Mouse (Mus musculus): ENCODE data around the gene Plcb3. TPM values are rescaled to one million over a fixed set of nuclear protein-coding genes. Genes with fewer than 3 reads are reported as not detected.

Gene Plcb3
- total RNA-seq, 2 experiments from 2014 or later: 6.8 to 7.3 TPM

- ATAC-seq (replicated peaks; ENCODE audit: poor library complexity): no peak
These were observed 35.6 kb downstream of the Plcb3 start for GRCm38 (mm10) chr19:6940396-6941351.

GRCm38 (mm10) chr19:6939106-6940002, 36.9 kb downstream of the Plcb3 start:
- no peak for ATAC-seq (replicated peaks; ENCODE audit: poor library complexity)

DNA sequence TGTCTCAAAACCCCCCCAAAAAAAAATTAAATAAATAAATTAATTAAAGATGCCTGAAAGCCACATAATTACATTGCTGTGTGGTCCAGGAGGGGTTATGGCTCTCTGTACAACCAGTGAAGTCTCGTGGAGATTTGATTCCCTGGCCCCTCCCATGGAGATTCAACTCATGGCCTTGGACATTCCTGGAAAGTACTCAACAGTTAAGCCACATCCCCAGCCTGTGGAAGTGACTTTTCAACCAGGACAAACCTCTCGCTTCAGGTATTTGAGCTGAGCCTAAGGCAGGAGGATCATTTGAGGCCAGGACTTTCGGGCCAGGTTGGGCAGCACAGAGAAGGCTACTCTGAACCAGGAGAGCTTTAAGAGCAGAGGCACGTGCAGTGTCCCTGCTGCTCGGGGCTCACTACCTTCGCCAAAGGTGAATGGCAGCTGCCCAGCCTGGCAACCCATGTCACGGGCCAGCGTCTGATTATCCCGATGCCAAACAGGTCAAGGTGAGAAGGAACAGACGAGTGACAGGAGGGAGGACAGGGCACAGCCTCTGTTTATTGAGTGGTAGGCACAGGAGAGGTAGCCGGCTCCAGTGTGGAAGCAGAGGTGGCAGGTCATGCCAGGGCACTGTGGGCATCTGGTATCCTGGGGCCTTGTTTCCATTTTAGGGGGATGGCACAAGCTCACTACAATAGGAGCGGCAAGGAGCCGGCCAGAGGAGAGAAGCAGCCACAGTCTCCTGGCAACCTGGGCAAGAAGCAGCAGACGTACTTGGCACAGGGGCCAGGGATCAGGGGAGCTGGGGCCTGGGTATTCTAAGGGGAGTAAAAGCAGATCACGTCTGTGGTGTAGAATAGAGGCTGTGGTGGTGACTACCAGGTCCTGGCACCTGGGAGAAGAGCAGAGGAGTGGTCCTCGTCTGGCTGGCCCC, 38.5 kb downstream of the Plcb3 start:
- ATAC-seq (replicated peaks; ENCODE audit: poor library complexity): no peak

DNA sequence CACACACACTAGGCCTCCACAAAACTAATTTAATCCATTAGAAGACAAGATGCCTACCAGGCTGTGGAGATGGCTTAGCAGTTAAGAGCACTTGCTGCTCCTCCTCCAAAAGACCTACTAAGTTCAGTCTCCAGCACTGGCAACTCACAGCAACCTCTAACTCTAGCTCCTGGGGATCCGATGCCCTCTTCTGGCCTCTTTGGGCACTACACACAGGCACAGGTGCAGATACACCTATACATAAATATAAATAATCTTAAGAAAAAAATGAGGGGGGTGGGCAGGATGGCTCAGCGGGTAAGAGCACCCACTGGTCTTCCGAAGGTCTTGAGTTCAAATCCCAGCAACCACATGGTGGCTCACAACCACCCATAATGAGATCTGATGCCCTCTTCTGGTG, 40.0 kb downstream of the Plcb3 start:
- peak; percentile 53; the same call in 1 of the 2 replicates for ATAC-seq (replicated peaks; ENCODE audit: poor library complexity)

GRCm38 (mm10) chr19:6934195-6934977, 41.9 kb downstream of the Plcb3 start, which contains the start of gene Kcnk4:
Gene Kcnk4, minus strand, starts transcription at chr19:6934515.
- no peak for ATAC-seq (replicated peaks; ENCODE audit: poor library complexity)

DNA sequence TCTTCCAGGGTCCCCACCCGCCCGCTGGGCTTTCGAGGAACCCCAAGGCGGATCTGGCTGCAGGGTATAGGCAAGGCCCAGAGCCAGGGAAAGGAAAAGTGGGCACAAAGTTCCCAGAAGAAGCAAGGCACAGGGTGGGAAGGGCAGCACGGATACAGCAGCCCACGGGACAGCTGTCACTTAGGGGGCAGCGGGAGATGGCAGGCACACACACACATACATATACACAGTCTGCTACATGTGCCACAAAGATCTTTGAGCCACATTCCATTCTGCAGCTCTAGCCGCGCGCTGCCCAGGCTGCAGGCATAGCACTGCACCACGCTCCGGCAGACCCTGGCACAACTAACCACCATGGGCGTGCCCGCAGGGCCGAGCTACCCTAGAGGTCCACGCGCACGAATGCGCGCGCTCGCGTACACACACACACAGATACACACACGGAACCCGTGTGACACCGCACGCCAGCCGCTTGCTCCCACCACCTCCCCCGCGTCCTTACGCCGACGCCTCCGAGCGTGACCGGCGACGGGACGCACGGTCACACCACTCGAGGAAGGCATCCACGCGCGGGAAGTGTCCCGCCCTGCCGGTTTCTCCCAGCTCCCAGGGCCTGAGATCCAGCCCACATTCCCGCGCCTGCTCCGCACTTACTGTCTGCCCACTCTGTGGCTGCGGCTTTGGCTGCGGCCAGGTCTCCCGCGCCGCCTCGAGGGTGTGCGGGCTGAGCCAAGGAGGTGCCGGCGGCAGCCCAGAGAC, 42.7 kb downstream of the Plcb3 start:
- ATAC-seq (replicated peaks; ENCODE audit: poor library complexity): peak; percentile 76

DNA sequence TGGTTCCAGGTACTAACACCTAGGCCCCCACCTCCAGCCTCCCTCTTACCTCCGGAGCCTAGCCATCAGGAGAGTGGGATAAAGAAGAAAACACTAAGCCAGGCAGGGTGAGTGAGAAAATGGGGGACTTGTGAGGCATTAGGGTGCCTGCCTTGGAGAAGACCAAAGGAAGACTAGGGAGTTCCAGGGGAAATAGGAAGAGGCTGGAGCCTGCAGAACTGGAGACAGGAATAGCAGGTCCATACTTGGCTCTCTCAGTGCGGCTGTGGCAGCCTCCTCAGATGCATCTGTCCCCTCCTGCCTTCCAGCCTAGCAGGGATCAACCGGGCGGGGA, 43.2 kb downstream of the Plcb3 start:
- no peak for ATAC-seq (replicated peaks; ENCODE audit: poor library complexity)

GRCm38 (mm10) chr19:6932018-6932417, 44.3 kb downstream of the Plcb3 start:
- ATAC-seq (replicated peaks; ENCODE audit: poor library complexity): no peak

DNA sequence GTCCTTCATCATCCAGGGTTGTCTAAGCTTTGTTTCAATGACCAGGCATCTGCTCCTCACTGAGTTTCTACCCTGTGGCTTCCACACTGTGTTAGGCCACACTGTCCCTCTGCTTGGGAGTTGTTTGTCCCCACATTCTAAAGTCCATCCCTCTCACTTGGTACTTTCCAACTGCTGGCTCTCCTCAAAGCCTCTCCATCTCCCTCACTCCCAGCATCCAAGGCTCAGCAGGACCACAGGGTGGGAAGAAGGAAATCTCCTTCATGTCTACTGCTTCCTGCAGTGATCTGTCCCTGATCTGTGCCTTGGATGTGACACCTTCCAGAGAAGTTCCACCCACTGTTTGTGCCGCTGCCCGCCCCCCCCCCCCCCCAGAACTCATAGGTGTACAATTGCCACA, 45.3 kb downstream of the Plcb3 start:
- no peak for ATAC-seq (replicated peaks; ENCODE audit: poor library complexity)

DNA sequence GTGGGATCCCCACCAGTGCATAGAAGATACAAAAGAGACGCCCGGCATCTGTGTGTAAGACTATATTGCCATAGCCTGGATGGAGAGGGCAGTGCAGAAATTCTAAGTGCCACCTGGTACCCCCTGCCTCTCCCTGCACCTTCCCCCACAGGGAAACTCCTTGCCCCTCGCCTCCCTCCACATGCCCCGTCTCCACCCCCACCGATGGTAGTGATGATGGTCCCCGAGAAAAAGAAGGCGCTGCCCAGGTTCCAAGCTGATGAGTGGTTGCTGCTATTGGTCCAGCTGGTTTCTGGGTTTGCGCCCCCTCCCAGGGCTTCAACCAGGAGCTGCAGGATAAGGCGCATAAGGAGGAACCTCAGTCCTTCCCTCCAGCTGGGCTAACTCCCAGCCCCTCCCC, 48.2 kb downstream of the Plcb3 start:
- no peak for ATAC-seq (replicated peaks; ENCODE audit: poor library complexity)

- no peak for ATAC-seq (replicated peaks; ENCODE audit: poor library complexity)
These were observed 49.6 kb downstream of the Plcb3 start for GRCm38 (mm10) chr19:6926559-6927255.

GRCm38 (mm10) chr19:6925611-6926329, 50.5 kb downstream of the Plcb3 start:
- ATAC-seq (replicated peaks; ENCODE audit: poor library complexity): no peak

DNA sequence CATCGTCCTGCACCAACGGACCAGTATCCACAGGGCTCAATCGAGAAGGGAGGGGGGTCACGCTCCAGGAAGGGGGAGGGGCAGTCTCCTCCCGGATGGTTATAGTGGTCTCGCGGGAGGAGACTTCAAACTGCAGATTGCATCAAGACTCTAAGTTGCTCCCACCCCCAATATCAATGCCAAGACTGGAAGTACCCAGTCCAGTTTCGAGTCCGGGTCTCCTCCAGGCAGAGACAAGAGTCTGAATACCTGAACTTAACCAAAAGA, 51.0 kb downstream of the Plcb3 start, which contains the start of gene Catsperz:
Gene Catsperz, minus strand, starts transcription at position 74 of the 267 bp plus-strand sequence.
- ATAC-seq (replicated peaks; ENCODE audit: poor library complexity): no peak

- peak; percentile 18; the same call in 1 of the 2 replicates for ATAC-seq (replicated peaks; ENCODE audit: poor library complexity)
These were observed 51.6 kb downstream of the Plcb3 start for GRCm38 (mm10) chr19:6924461-6925306.

GRCm38 (mm10) chr19:6922901-6923735, 53.2 kb downstream of the Plcb3 start:
- no peak for ATAC-seq (replicated peaks; ENCODE audit: poor library complexity)
